Mouse (Mus musculus) Patski (cell line): ENCODE measurements around the gene Gpatch11. TPM values are rescaled to one million over a fixed set of nuclear protein-coding genes. Genes with fewer than 3 reads are reported as not detected.
A peak's percentile ranks its signal among the peaks of the same experiment; 100 is the strongest.
"Not testable (repeated sequence)": the region's sequence is repeated elsewhere in the genome, so short reads cannot be mapped to it uniquely, and the experiment has no call there.

ENCODE experiments used
- ATAC-seq: fragments of 100-300 bp; one replicate; pipeline ENCODE4 v1.8.0; 2021
- CTCF ChIA-PET: fragments of 350-600 bp; sonication (Branson Sonifier 250); formaldehyde crosslinking; loops from one replicate; lab custom pipeline; 2022; ENCODE audit warnings: inconsistent platforms; lab: Charles Lee
- POLR2A ChIA-PET: fragments of 350-600 bp; sonication (Branson Sonifier 250); formaldehyde crosslinking; loops from one replicate; lab custom pipeline; 2022; ENCODE audit warnings: antibody characterized with exemption, inconsistent platforms; lab: Charles Lee
- DNase-seq: peaks from one replicate; pipeline ENCODE4 v3.0.0-alpha.2; 2011; ENCODE audit warnings: low read depth, low spot score
- H3K27me3 ChIP-seq: fragments of 371-371 bp; one replicate; pipeline ENCODE4 v1.5.1; 2021
- CTCF ChIP-seq: fragments of 100-300 bp; IDR thresholded peaks from one replicate; pipeline ENCODE4 v1.5.1; 2021
- in situ Hi-C: fragments of 300-500 bp; cut with MboI; formaldehyde crosslinking; loops from 3 replicates; pipeline ENCODE4 v1.11.1; 2018; ENCODE audit warnings: low pct_unique_long_range_greater_than_20kb, mixed read lengths
- polyA plus RNA-seq: library from polyadenylated mRNA; unstranded; gene quantifications from one replicate; pipeline ENCODE4 v1.2.3, GENCODE M21; 2021

Gene Gpatch11
- polyA plus RNA-seq, result 33.5 TPM

- H3K27me3 ChIP-seq, result no peaks in the 10 kb centered on the region
- in situ Hi-C loops, result no loop called here
- POLR2A ChIA-PET, result interaction anchor here (0.7 to 1.5 kb wide), 3 partner anchors 22 to 275 kb away, joined by 3 to 4 read pairs (median 3); no protein-coding TSS in a partner anchor
- DNase-seq (peak; percentile 86), ATAC-seq (peak; percentile 99)
- CTCF ChIA-PET, result interaction anchor here (0.7 to 1.4 kb wide), 3 partner anchors 25 to 81 kb away, joined by 3 read pairs; no protein-coding TSS in a partner anchor
- no peak for TF ChIP-seq CTCF
Measured at GRCm38 (mm10) chr17:78834856-78835835, at the start of gene Gpatch11, which contains the start of gene Heatr5b. TSS of gene Gpatch11 (plus strand) at chr17:78835567. TSS of gene Heatr5b (minus strand) at chr17:78835364.

DNA sequence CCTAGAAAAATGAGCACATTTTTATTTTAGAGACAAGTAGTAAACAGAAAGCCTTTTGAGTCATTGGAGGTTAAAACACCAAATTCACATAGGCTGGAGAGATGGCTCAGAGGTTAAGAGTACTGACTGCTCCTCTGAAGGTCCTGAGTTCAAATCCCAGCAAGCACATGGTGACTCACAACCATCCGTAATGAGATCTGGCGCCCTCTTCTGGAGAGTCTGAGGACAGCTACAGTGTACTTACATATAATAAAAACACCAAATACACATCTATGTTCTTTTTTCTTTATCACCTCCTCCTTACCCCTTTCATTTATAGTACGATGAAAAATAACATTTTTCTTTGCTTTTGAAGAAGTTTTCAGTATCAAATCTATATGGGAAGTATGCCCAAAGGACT, 47.1 kb upstream of the Gpatch11 start:
- peak; percentile 30 for TF ChIP-seq CTCF
- DNase-seq, ATAC-seq, CTCF ChIA-PET, H3K27me3 ChIP-seq, in situ Hi-C loops, POLR2A ChIA-PET: not testable (repeated sequence)

DNA sequence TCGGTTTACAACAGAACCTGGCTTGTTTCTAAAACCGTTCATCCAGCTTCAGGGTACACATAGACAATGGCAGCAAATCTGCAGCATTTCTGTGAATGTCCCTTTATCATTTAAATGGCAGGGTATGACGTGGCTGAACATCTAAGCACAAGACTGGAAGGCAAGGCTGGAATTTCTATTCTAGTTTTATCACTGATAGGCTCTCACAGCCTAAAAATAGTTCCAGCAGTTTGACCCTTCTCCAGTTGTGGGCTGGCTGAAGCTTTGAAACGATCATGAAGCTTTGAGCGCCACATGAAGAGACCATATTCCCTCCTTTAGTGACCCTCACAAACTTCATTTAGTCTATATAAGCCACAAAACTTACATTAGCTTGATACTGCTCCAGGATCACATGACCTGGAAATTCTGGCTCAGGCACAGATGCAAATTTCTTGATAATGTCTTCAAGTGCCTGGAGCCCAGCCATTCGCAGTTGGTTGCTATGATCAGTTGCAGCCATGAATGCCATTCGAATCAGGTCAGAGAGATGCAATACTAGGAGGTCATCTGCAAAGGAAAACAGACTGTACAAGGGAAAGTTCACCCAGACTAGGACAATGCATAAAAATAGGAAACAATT, 44.2 kb upstream of the Gpatch11 start:
- in situ Hi-C loops, result no loop called here
- ATAC-seq (no peak), DNase-seq (no peak)
- no peaks in the 10 kb centered on the region for H3K27me3 ChIP-seq
- no peak for TF ChIP-seq CTCF
- ChIA-PET POLR2A (no interaction called here), CTCF (no interaction called here)

DNA sequence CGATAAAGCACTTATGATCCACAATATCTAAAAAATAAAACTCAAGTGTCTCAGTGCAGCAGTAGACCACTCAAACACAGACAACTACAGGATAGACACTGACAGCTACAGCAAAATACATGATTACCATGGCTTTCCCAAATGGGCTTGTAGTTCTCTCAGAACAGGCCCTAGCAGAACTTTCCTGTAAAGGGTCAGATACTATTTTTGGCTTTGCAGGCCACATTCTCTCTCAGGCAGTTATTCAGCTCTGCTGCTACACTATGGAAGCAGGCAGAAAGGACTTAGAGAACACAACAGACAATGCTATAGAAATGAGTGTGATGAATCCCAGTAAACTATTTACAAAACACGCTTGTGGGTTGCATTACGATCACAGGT, 43.7 kb upstream of the Gpatch11 start:
- TF ChIP-seq CTCF, result no peak
- ChIA-PET POLR2A (no interaction called here), CTCF (no interaction called here)
- in situ Hi-C loops, result no loop called here
- DNase-seq (no peak), ATAC-seq (no peak)
- H3K27me3 ChIP-seq, result no peaks in the 10 kb centered on the region

GRCm38 (mm10) chr17:78792122-78792521, 43.2 kb upstream of the Gpatch11 start:
- no peak for ATAC-seq
- ChIA-PET POLR2A (no interaction called here), CTCF (interaction anchor here (1.2 kb wide), 1 partner anchor 8 kb away, joined by 4 read pairs; no protein-coding TSS in a partner anchor)
- in situ Hi-C loops, result no loop called here
- DNase-seq, result no peak
- TF ChIP-seq CTCF, result no peak
- H3K27me3 ChIP-seq, result no peaks in the 10 kb centered on the region

- ATAC-seq (no peak), DNase-seq (no peak)
- TF ChIP-seq CTCF, result no peak
- CTCF ChIA-PET, result interaction anchor here (1.7 kb wide), 1 partner anchor 28 kb away, joined by 4 read pairs; no protein-coding TSS in a partner anchor
- no peaks in the 10 kb centered on the region for H3K27me3 ChIP-seq
- in situ Hi-C loops, result no loop called here
- POLR2A ChIA-PET, result no interaction called here
Measured at GRCm38 (mm10) chr17:78794390-78794789, 41.0 kb upstream of the Gpatch11 start.

DNA sequence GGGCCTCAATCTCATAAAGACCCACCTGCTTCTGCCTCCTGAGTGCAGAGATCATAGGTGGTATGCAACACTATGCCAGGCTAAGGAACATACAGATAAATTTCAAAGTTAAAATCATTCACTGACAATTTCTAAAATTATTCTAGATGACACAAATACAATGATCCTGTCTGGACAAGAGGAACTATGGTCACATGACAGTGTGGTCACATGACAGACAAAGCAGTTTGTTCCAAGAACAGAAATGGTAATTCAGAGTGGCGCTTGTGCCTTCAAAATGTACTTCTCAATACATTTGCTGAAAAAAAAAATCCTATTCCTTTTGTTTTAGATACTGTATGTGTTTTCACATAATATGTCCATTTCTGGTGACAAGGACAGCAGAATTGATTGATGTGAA, 38.1 kb upstream of the Gpatch11 start:
- H3K27me3 ChIP-seq, result no peaks in the 10 kb centered on the region
- ChIA-PET CTCF (no interaction called here), POLR2A (no interaction called here)
- TF ChIP-seq CTCF, result no peak
- ATAC-seq (no peak), DNase-seq (no peak)
- in situ Hi-C loops, result no loop called here

GRCm38 (mm10) chr17:78809019-78809418, 26.3 kb upstream of the Gpatch11 start:
- ATAC-seq, result no peak
- ChIA-PET POLR2A (no interaction called here), CTCF (interaction anchor here (0.8 to 2.3 kb wide), 4 partner anchors 9 to 38 kb away, joined by 3 to 7 read pairs (median 3); partner anchors contain the start of genes Gpatch11 and Heatr5b)

DNA sequence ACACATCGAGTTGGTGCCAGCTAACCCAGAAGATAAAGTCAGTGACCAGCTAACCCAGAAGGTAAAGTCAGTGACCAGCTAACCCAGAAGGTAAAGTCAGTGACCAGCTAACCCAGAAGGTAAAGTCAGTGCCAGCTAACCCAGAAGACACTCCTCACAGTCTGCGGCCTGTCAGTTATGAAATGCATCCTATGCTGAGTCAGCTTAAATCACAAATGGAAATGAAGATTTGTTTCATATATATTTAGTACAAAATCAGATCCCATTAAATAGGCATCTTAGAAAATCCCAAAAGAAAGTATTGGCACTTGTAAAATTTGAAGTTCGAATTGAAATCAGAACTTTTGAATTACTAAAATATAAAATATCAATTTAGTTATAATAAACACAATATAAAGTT, 25.8 kb upstream of the Gpatch11 start:
- no peak for TF ChIP-seq CTCF
- ATAC-seq (no peak), DNase-seq (no peak)
- ChIA-PET CTCF (interaction anchor here (1.4 to 2.3 kb wide), 2 partner anchors 20 to 25 kb away, joined by 3 to 7 read pairs; no protein-coding TSS in a partner anchor), POLR2A (no interaction called here)
- in situ Hi-C loops, result loop anchor here (10.0 kb wide), 1 partner anchor 775 kb away; no protein-coding TSS in a partner anchor
- H3K27me3 ChIP-seq, result no peaks in the 10 kb centered on the region

More at GRCm38 (mm10) chr17:78809019-78809418, 26.3 kb upstream of the Gpatch11 start:
- peak; percentile 40 for TF ChIP-seq CTCF
- DNase-seq, result no peak
- no peaks in the 10 kb centered on the region for H3K27me3 ChIP-seq
- in situ Hi-C loops, result loop anchor here (10.0 kb wide), 1 partner anchor 776 kb away; no protein-coding TSS in a partner anchor

GRCm38 (mm10) chr17:78824346-78824745, 11.0 kb upstream of the Gpatch11 start:
- POLR2A ChIA-PET, result no interaction called here
- no peaks in the 10 kb centered on the region for H3K27me3 ChIP-seq
- DNase-seq (no peak), ATAC-seq (no peak)
- CTCF ChIA-PET, result interaction anchor here (0.9 kb wide), 1 partner anchor 13 kb away, joined by 3 read pairs; no protein-coding TSS in a partner anchor
- in situ Hi-C loops, result no loop called here
- TF ChIP-seq CTCF, result no peak
